In the genomic region with DNA sequence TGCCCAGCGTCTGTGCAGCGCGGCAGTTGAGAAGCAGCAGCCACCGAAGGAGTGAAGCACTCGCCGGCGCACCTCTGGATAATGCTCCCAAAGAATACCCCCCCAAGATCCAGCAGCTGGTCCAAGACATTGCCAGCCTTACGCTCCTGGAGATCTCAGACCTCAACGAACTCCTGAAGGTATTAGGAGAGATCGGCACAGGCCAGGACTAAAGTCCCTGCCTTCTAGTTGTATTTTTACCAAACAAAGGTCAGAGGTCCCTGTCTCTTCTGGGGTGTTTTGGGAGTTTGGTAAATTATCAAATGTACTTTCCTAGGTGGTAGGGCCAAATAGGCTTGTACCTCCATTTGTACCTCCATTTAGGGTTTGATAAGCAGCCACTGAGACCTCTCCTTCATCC, we compare ENCODE assay signal across 8 mouse cellular contexts. TPM values are rescaled to one million over a fixed set of nuclear protein-coding genes. Genes with fewer than 3 reads are reported as not detected.
DNase-seq lines count a peak whose midpoint lies in the region; ATAC-seq and TF ChIP-seq lines count a peak whose summit lies in the region.

No protein-coding gene starts in this region.

- H3K36me3 ChIP-seq in heart, embryonic 11.5 days (ENCODE audit: control insufficient read depth, insufficient read depth, low read length): peaks cover 44% of the 10 kb centered on the region
- H3K36me3 ChIP-seq in intestine, embryonic 16.5 days (ENCODE audit: control insufficient read depth, insufficient read depth, low read length): peaks cover 28% of the 10 kb centered on the region
- H3K36me3 ChIP-seq in midbrain, embryonic 10.5 days: peaks cover 82% of the 10 kb centered on the region

- peaks cover 18% of the 10 kb centered on the region for H3K4me1 ChIP-seq in heart, embryonic 11.5 days (ENCODE audit: control insufficient read depth, insufficient read depth, low read length)
- peaks cover 7% of the 10 kb centered on the region for H3K4me1 ChIP-seq in bone marrow macrophage, adult 2 months (ENCODE audit: control insufficient read depth, insufficient read depth, low read length)
- peaks cover 27% of the 10 kb centered on the region for H3K4me1 ChIP-seq in intestine, embryonic 16.5 days (ENCODE audit: control insufficient read depth, insufficient read depth, low read length)
- H3K4me1 ChIP-seq in midbrain, embryonic 10.5 days: peaks cover 32% of the 10 kb centered on the region

- H3K9me3 ChIP-seq in heart, embryonic 11.5 days (replicated peaks; ENCODE audit: control insufficient read depth, low read length): no peaks in the 10 kb centered on the region
- H3K9me3 ChIP-seq in intestine, embryonic 16.5 days (ENCODE audit: control insufficient read depth, low read length): no peaks in the 10 kb centered on the region
- no peaks in the 10 kb centered on the region for H3K9me3 ChIP-seq in midbrain, embryonic 10.5 days (replicated peaks)

- H3K4me3 ChIP-seq in heart, embryonic 11.5 days (ENCODE audit: low read depth, low read length): peak overlapping the region; percentile 80
- H3K4me3 ChIP-seq in bone marrow macrophage, adult 2 months (ENCODE audit: insufficient read depth, low read length): peak overlapping the region; percentile 98
- peak overlapping the region; percentile 98 for H3K4me3 ChIP-seq in intestine, embryonic 16.5 days (ENCODE audit: low read length)
- H3K4me3 ChIP-seq in midbrain, embryonic 10.5 days: peak overlapping the region; percentile 99

- H3K27ac ChIP-seq in heart, embryonic 11.5 days (ENCODE audit: low read depth, low read length): peak overlapping the region; percentile 61
- H3K27ac ChIP-seq in bone marrow macrophage, adult 2 months (ENCODE audit: insufficient read depth, low read depth, low read length): peak overlapping the region; percentile 66
- peak overlapping the region; percentile 78 for H3K27ac ChIP-seq in intestine, embryonic 16.5 days (ENCODE audit: low read length)
- H3K27ac ChIP-seq in midbrain, embryonic 10.5 days (replicated peaks): peak overlapping the region; percentile 93

- no peak for TF ChIP-seq CTCF in bone marrow macrophage, adult 2 months (IDR thresholded peaks at IDR 0.05; ENCODE audit: low read depth, low read length)

- DNase-seq in heart, postnatal 10 days: no peak
- DNase-seq in midbrain, embryonic 10.5 days (ENCODE audit: low spot score): no peak
- no peak for DNase-seq in adrenal gland, postnatal 36 days
- no peak for DNase-seq in cerebellum, postnatal 10 days
- no peak for DNase-seq in ovary, postnatal 10 days (ENCODE audit: low spot score)

- peak overlapping the region; percentile 74 for H3K4me2 ChIP-seq in heart, embryonic 11.5 days
- H3K4me2 ChIP-seq in intestine, embryonic 16.5 days (ENCODE audit: low read depth, low read length): peak overlapping the region; percentile 76

- 8% methylated on average over 10 of the region's 10 CpGs for WGBS in heart, embryonic 11.5 days (ENCODE audit: insufficient replicate concordance)
- 6% methylated on average over 10 of the region's 10 CpGs for WGBS in intestine, embryonic 16.5 days
- 11% methylated on average over 10 of the region's 10 CpGs for WGBS in midbrain, embryonic 10.5 days

- H3K27me3 ChIP-seq in heart, embryonic 11.5 days (ENCODE audit: control insufficient read depth, insufficient read depth, low read length): no peaks in the 10 kb centered on the region
- H3K27me3 ChIP-seq in intestine, embryonic 16.5 days (replicated peaks; ENCODE audit: control insufficient read depth, insufficient read depth, low read length): no peaks in the 10 kb centered on the region
- no peaks in the 10 kb centered on the region for H3K27me3 ChIP-seq in midbrain, embryonic 10.5 days (ENCODE audit: low read depth, poor library complexity, severe bottlenecking)

- H3K9ac ChIP-seq in heart, embryonic 11.5 days (ENCODE audit: low read depth, low read length): peak overlapping the region; percentile 96
- H3K9ac ChIP-seq in intestine, embryonic 16.5 days (ENCODE audit: low read depth, low read length): peak overlapping the region; percentile 97

- ATAC-seq in heart, embryonic 11.5 days (replicated peaks; ENCODE audit: insufficient number of reproducible peaks, low FRiP score, low TSS enrichment): no peak
- no peak for ATAC-seq in intestine, embryonic 16.5 days

- TF ChIP-seq POLR2A in bone marrow macrophage, adult 2 months (IDR thresholded peaks at IDR 0.05; ENCODE audit: borderline replicate concordance, low read depth, low read length): no peak

- intact Hi-C loops in heart, postnatal 10 days (cut with DNase I): loop anchor here (5.0 kb wide), 1 partner anchor 292 kb away; no protein-coding TSS in a partner anchor

RNA-seq across cellular contexts. Expression of a gene that starts 0.8 kb away (rescaled TPM):
- 222 and 232 TPM in 2 replicates for polyA plus RNA-seq in heart, embryonic 11.5 days (2014; fragmentation: Nextera tagmentation; extraction: Ambion mirVana)
- total RNA-seq in heart, postnatal 10 days (2021): 100 to 1,000 TPM; 227 to 233 TPM
- 43.3 and 46.7 TPM in 2 replicates for polyA plus RNA-seq in bone marrow macrophage, adult 2 months (2012; ENCODE audit: insufficient read depth, insufficient read length, missing spikeins)
- polyA plus RNA-seq in intestine, embryonic 16.5 days (2015; fragmentation: Nextera tagmentation; extraction: Ambion mirVana): 228 and 239 TPM in 2 replicates
- polyA plus RNA-seq in midbrain, embryonic 10.5 days (2016; fragmentation: Nextera tagmentation; extraction: Ambion mirVana): 167 and 194 TPM in 2 replicates
- 100 to 1,000 TPM; 110 to 111 TPM for total RNA-seq in adrenal gland, postnatal 36 days (2021)

RNA-seq across cellular contexts. Expression of a gene that starts 6.4 kb away (rescaled TPM):
- 44.2 and 48.3 TPM in 2 replicates for polyA plus RNA-seq in heart, embryonic 11.5 days (2014; fragmentation: Nextera tagmentation; extraction: Ambion mirVana)
- 10 to 100 TPM; 24.8 to 25.0 TPM for total RNA-seq in heart, postnatal 10 days (2021)
- 62.9 and 65.6 TPM in 2 replicates for polyA plus RNA-seq in bone marrow macrophage, adult 2 months (2012; ENCODE audit: insufficient read depth, insufficient read length, missing spikeins)
- polyA plus RNA-seq in intestine, embryonic 16.5 days (2015; fragmentation: Nextera tagmentation; extraction: Ambion mirVana): 104 and 108 TPM in 2 replicates
- polyA plus RNA-seq in midbrain, embryonic 10.5 days (2016; fragmentation: Nextera tagmentation; extraction: Ambion mirVana): 50.1 and 53.4 TPM in 2 replicates
- total RNA-seq in adrenal gland, postnatal 36 days (2021): 100 to 1,000 TPM; 105 to 115 TPM

RNA-seq across cellular contexts. Expression of a gene that starts 17.8 kb away (rescaled TPM):
- polyA plus RNA-seq in heart, embryonic 11.5 days (2014; fragmentation: Nextera tagmentation; extraction: Ambion mirVana): 43.6 and 48.4 TPM in 2 replicates
- 10 to 100 TPM; 13.6 to 16.5 TPM for total RNA-seq in heart, postnatal 10 days (2021)
- 13.0 and 13.6 TPM in 2 replicates for polyA plus RNA-seq in bone marrow macrophage, adult 2 months (2012; ENCODE audit: insufficient read depth, insufficient read length, missing spikeins)
- 32.6 and 38.9 TPM in 2 replicates for polyA plus RNA-seq in intestine, embryonic 16.5 days (2015; fragmentation: Nextera tagmentation; extraction: Ambion mirVana)
- polyA plus RNA-seq in midbrain, embryonic 10.5 days (2016; fragmentation: Nextera tagmentation; extraction: Ambion mirVana): 61.8 and 64.0 TPM in 2 replicates
- total RNA-seq in adrenal gland, postnatal 36 days (2021): 10 to 100 TPM; 18.4 to 22.3 TPM

RNA-seq across cellular contexts. Expression of a gene that starts 27.3 kb away (rescaled TPM):
- 21.3 and 27.5 TPM in 2 replicates for polyA plus RNA-seq in heart, embryonic 11.5 days (2014; fragmentation: Nextera tagmentation; extraction: Ambion mirVana)
- total RNA-seq in heart, postnatal 10 days (2021): 1 to 10 TPM; 6.4 to 7.9 TPM
- polyA plus RNA-seq in bone marrow macrophage, adult 2 months (2012; ENCODE audit: insufficient read depth, insufficient read length, missing spikeins): 9.9 and 16.6 TPM in 2 replicates
- polyA plus RNA-seq in intestine, embryonic 16.5 days (2015; fragmentation: Nextera tagmentation; extraction: Ambion mirVana): 27.1 and 31.3 TPM in 2 replicates
- polyA plus RNA-seq in midbrain, embryonic 10.5 days (2016; fragmentation: Nextera tagmentation; extraction: Ambion mirVana): 38.9 and 41.8 TPM in 2 replicates
- 10 to 100 TPM; 24.7 to 33.3 TPM for total RNA-seq in adrenal gland, postnatal 36 days (2021)

RNA-seq across cellular contexts. Expression of a gene that starts 27.4 kb away (rescaled TPM):
- polyA plus RNA-seq in heart, embryonic 11.5 days (2014; fragmentation: Nextera tagmentation; extraction: Ambion mirVana): 16.9 and 19.6 TPM in 2 replicates
- total RNA-seq in heart, postnatal 10 days (2021): 10 to 100 TPM; 33.5 to 35.2 TPM
- 11.4 and 15.4 TPM in 2 replicates for polyA plus RNA-seq in bone marrow macrophage, adult 2 months (2012; ENCODE audit: insufficient read depth, insufficient read length, missing spikeins)
- 21.0 and 24.6 TPM in 2 replicates for polyA plus RNA-seq in intestine, embryonic 16.5 days (2015; fragmentation: Nextera tagmentation; extraction: Ambion mirVana)
- polyA plus RNA-seq in midbrain, embryonic 10.5 days (2016; fragmentation: Nextera tagmentation; extraction: Ambion mirVana): 9.0 and 11.8 TPM in 2 replicates
- total RNA-seq in adrenal gland, postnatal 36 days (2021): 10 to 100 TPM; 28.0 to 41.4 TPM
